Mouse (Mus musculus): Measurements from ENCODE around the gene Kcnj15. TPM values are rescaled to one million over a fixed set of nuclear protein-coding genes. Genes with fewer than 3 reads are reported as not detected.

Gene Kcnj15
- under 1 TPM; 0.71 to 0.73 TPM for total RNA-seq (2021)
- long read RNA-seq, experiment 1: 0 reads
- long read RNA-seq, experiment 2, partial matches to known transcripts: 0 of 1 reads
- long read RNA-seq, experiment 2, other reads (novel, unspliced or antisense): 1 of 1 reads

DNA sequence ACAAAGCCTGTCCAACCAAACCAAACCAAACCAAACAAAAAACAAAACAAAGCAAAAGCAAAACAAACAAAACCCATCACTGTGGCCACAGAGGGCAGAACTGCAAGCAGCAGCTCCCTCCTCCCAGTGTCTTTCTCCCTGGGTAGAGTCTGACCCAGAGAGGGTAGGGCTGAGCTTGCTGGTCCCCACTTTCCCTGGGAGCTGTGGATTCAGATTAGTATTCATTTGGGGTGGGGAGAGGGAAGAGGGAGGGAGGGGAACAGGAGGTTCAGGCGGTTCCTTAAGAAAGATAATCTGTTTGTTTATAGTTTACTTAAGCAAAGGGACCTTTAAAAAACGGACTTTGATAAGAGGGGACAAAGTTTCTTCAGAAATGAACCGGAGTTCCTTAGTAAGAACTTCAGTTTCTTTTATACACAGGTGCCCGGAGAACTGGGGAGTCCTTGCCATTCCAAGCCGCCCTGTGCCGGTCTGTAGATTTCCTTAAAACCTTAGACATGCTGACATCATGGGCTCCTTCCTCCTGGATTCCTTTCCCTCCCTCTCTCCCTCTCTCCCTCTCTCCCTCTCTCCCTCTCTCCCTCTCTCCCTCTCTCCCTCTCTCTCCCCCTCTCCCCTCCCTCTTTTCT is at the start of gene Kcnj15:
Kcnj15 (plus strand) TSS at position 293 of the 629 bp plus-strand sequence.
- no peak for DNase-seq (ENCODE audit: low spot score in 2 of 2)

DNA sequence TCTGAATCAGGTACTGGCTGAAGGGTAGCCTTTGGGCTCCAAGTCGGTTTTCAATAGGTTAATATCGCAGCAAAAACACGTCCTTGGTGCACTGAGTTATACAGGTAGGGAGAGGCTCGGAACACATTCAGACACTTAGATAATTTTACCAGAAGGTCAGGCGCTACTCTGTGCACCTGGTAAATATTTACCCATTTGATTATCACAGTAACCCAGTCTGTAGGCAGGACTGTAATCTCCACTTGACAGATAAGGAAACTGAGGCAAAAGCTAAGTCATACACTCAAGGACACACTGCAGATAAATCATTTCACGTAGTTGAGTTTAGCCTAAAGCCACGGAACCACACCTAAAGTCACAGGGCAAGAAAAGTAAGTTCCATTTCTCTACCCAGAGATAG is 49.1 kb upstream of the Kcnj15 start:
- no peak for DNase-seq (ENCODE audit: low spot score in 2 of 2)

DNA sequence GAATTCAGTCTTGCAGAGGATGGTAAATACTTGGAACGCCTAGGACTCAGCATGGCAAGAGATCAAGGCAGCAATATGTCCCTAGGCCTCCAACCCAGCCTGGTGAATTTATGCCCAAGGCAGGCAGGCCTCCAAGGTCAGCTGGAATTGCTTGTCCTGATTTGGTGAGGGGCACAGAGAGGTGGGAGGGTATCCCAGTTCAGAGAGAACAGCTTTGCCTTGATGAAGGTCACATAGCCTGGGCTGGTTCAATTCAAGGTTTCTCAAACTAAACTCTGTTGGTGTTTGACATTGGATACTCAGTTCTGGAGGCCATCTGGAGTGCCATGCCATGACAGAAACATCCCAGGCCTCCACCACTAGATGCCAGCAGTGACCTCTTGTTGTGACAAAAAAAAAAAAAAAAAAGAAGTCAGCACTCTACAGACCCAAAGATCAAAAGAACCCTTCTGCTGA is 48.3 kb upstream of the Kcnj15 start:
- DNase-seq (ENCODE audit: low spot score in 2 of 2): no peak

DNA sequence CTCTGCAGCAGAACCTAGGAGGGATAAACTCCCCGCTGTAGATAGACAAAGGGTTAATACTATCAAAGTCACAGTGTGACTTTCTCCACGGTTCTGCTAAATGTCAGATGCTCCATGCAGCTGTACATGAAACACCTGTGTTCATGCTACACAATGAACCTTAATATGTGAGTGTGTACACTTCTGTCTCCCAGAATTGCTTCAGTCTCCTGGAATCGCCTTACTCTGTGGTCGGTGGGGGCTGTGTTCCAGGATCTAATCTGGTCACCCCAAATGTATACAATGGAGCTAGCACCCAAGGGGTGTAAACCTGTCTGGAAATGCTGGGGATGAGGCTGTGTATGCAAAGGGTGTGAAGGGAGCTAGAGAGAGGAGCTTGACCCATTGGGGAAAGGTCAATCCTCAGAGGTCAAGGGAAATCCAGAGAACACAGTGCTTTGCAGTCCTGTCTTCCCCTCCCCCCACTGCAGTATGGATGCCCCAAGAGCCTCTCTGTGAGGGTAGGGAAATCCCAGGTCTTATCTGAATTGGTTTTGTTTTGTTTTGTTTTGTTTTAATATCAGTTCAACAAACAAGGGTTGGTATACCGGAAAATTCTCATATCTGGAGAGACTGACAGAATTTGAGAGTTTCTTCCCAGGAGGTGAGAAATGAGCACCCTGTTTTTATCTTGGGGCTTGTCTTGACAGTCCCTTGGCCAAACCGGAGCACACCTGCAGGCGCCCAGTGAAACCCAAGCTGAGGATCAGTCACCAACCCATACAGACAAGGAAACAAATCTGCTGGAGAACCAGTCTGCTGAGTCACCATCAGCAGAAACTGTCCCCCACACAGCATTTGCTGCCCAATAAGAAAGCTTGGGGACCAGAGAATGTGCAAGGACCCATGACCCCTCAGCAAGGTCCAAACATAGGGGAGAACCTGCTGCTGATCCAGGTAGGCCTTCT is 42.8 kb upstream of the Kcnj15 start:
- DNase-seq (ENCODE audit: low spot score in 2 of 2): no peak

DNA sequence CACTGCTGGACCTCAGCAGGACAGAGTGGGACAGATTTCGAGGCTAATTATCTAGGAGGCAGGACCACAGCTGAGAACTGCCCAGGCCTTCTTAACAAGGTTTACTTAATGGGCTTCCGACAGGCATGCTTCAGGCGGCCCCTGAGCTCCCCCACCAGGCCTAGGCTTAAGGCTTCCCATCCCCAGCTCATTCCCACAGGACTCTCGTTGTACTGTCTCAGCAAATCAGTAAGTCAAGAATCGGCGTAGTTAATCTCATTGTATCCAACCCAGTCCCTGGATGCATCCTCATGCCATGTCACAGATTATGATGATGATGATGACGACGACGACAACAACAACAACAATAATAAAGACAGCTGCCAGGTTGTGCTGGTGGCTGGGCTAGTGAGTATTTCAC is 41.6 kb upstream of the Kcnj15 start:
- no peak for DNase-seq (ENCODE audit: low spot score in 2 of 2)

DNA sequence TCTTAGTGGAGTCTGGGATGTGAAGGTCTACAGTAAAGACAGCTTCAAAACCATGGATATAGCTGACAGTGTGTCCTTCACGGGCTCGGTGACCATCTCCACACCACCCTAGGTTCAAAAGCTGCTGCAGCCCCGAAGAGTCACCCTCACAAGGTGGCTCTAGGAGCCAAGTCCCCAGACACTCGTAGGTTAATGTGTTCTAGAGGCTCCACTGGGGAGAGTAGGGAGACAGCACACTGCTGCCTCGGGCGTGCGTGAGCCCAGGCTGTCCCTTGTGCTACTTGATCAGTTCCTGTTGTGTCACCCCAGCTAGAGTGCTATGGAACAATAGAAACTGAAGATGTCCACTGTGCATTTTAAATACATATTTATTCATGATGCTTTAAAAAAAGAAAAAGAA is 41.0 kb upstream of the Kcnj15 start:
- no peak for DNase-seq (ENCODE audit: low spot score in 2 of 2)

DNA sequence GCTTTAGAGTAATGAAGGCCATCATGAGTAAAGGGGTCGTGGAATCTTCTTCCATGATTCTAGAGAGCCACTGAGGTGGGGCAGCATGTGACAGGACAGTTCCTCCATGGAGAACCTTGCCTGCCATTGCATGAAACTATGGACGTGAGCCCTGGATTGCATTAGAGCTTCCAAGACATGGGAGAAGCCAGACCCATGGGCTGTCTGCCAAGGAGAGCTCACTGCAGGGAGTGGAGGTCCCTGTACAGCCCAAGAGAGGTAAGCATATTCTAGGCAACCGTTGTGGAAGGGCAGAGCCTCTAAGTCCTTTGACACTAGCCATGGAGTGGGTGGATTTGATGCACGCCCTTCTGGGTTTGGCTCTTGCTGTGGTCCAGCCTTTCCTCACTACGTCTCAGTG is 40.5 kb upstream of the Kcnj15 start:
- DNase-seq (ENCODE audit: low spot score in 2 of 2): no peak

DNA sequence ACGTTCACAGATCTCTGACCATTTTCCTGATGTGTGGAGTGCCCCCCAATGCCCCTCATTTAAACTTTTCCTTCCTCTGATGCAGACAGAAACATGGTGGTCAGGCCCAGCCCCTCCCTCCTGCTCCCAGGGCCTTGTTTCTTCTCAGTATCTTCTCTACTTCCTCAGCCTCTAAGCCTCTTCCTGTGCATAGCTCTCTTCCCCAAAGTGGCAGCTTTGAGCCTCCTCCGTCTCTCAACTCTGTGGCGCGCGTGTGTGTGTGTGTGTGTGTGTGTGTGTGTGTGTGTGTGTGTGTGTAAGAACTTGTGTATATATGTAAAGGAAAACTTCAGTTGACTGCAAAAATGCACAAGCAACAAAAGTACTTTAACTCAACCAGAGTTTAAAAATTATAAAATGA is 38.6 kb upstream of the Kcnj15 start:
- no peak for DNase-seq (ENCODE audit: low spot score in 2 of 2)

DNA sequence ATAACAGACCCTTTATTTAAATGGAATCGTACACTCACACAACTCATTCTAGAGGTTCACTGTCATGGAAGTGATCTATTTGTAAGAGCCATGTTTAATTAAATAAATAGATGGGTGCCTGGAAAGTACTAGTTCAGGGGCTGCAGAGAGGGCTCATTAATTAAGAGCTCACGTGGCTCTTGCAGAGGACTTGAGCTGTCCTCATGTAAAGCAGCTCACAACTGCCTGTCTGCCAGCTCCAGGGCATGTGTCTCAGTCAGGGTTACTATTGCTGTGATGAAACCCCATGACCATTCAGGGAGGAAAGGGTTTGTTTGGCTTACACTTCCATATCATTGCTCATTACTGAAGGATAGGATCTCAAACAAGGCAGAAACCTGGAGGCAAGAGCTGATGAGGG is 37.9 kb upstream of the Kcnj15 start:
- no peak for DNase-seq (ENCODE audit: low spot score in 2 of 2)

DNA sequence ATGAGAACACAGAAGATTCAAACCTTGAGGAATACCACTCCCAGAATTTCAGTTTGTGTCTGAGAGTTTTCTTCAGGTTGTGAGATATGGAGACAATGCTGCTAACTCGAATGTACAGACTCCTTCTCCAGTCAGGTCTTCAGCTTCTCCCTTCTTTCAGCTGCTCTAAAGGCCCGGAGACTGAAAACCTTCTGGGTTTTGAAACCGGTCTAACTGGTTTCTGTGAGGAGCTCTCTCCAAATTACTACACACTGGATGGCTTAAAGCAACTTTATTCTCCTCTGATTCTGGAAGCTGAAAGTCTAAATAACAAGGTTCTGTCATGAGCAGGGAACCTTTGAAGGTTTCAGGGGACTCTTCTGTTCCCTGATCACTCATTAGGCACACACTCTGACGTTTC is 36.3 kb upstream of the Kcnj15 start:
- DNase-seq (ENCODE audit: low spot score in 2 of 2): no peak

DNA sequence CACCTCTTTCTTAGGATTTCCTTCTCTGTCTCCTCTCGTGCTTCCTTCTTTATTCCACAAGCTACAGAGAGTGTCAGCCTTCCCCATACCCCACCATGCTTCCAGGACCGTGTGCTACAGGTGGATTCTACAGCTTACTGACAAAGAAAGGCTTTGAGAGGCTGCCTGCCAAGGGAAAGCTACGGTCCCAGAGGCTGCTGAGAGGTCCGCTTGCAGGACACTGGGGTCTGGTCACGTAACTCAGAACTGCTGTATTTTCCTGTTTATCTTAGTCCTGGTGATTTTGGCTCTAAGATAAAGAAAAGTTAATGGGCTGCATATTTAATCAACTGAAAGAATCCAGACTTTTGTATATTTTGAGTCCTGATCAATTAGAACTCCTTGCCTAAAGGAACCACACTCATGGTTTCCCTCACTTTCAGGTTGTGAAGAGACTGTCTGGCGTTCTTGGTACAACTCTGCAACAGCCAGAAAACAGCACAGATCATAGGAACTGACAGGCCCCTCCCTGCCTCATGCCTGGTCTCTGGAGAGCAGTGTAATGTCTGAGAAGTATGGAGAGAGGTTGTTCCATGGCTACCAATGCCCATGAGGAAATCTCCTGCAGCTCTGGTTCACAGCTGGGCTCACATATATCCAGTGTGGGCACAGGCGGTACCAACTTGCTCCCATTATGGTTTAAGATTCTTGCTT is 35.2 kb upstream of the Kcnj15 start:
- DNase-seq (ENCODE audit: low spot score in 2 of 2): no peak

DNA sequence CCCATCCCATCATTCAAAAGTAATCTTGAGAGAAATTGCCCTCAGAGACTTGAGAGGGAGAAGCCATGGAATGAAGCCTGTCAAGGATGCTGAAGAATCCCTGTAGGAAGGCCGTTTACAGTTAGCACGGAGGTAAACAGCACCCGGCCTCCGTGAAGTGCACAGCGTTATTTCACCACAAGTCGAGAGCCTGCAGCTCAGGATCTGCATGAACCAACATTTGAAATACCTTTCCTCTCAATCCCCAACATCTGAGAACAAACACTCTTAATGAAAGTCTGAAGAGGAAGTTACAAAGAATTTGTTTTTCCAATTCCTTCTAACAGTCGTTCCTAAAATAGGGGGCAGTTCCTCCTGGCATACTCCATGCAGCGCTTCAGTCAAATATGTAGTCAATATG is 33.9 kb upstream of the Kcnj15 start:
- no peak for DNase-seq (ENCODE audit: low spot score in 2 of 2)

DNA sequence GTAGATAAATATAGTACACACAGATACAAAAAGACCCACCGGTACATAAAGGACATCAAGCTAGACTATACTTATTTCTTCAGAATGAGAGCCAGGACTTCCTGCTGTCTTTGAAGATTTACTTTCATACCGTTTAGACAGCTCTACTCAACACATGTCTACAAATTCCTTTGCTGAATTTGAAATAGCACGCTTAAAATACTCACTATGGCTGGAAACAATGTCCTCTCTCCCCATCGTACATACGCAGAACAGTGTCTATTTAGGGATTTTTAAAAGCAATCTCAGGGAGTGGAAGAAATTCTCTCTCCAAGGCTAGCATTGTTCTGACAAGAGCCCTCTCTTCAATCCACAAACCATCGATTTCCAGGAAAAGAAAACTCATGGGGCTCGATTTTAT is 32.1 kb upstream of the Kcnj15 start:
- no peak for DNase-seq (ENCODE audit: low spot score in 2 of 2)

DNA sequence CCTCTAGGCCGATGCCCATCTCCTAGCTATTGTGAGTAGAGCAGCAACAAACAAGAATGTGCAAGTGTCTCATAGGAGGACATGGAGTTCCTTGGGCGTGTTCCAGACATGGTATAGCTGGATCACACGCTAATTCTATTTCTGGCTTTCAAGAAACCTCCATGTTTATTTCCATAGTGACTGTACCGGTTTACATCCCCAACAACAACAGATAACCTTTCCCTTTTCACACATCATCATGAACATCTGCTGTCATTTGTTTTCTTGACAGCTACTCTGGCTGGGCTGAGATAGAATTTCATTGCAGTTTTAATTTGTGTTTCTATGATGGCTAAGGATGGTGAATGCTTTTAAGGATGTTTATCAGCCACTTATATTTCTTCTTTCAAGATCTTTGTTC is 25.6 kb upstream of the Kcnj15 start:
- DNase-seq (ENCODE audit: low spot score in 2 of 2): no peak

DNA sequence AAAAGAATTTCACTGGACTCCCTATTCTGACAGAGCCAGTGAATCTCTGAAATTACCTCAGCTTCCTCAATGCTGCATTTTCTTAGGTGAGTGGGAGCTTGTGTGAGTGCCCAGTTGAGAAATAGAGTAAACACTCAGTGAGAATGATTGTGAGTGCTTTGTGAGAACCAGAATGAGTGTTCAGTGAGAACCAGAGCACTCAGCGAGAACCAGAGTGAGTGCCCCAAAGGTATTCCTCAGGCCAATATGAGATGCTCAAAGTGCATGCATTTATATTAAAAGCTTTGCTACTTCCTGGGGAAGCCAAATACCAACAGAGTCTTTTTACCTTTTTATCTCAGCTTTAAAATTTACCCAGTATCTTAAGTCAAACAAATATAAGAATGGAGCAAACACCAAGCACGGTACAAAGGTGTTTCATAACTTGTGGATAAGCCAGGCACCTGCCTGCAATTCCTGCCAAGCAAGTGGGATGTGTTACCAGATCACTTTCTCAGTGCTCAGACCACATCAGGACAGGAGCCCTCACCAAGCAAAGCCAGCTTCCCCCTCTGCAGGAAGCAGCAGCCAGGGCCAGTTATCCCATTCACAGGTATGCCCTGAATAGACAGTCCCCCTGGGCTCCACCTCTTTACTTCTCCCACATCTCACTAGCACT is 22.3 kb upstream of the Kcnj15 start:
- no peak for DNase-seq (ENCODE audit: low spot score in 2 of 2)

DNA sequence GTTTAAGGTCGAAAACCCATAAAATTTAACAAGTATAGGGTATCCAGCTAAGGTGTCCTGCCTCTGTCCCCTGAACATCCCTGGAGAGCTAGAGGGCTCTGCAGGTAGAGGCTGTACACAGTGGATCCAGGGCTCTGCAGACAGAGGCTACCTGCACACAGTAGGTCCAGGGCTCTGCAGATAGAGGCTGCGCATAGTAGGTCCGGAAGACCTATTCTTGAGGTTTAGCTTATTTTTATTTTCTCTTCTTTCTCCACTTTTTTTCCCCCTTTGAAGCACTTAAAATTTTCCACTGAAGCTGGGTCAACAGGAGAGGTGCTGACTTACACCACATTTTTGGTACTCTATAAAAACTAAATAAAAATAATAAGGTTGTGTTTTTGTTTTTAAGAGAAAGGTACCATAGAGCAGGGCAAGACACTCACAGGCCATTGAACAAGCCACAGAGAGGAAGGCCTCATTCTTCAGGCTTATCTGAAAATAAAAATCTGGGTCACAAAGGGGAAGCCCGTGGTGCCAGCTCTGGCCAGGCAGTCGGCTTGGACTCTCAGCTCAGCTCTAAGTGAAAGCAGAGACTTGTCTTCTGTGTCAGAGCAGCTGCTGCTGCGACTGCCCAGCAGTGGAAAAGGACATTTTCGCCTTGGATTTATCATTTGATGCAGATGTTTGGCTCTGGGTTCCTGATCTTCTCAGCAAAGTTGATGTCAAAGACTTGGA is 18.0 kb upstream of the Kcnj15 start:
- no peak for DNase-seq (ENCODE audit: low spot score in 2 of 2)

DNA sequence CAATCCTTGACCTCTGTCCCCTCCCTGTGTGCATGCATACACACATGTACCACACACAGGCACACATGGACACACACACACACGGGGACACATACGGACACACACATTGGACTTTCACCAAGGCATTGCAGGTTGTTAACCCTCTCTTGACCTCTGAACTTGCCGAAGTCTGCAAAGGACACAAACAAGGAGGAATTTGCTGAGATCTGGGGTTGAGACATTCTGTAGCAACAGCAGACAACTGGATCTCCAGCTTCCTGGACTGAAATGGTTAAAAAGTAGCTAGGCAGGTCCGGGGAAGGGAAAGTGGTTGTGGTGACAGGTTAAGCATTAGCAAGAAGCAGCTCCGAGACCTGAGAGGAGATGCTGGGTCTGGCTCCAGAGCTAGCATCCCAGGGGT is 16.7 kb upstream of the Kcnj15 start:
- DNase-seq (ENCODE audit: low spot score in 2 of 2): no peak

DNA sequence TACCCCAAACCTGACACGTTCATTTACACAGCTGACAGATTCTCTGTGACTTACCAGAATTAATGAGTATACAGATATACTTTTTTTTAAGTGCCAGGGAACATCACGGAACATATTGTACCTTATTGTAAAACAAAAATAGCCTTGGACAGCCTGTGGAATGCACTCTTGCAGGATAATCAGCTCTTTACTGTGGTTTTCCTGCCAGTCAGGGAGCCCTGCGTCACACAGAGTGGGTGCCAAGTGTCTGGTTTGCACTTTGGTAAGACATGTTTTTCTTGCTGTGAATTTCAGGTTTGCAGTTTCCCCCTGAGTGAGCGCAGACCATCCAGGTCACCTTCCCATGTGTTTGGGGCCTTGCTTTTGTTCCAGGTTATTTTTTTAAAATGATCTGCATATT is 15.8 kb upstream of the Kcnj15 start:
- no peak for DNase-seq (ENCODE audit: low spot score in 2 of 2)

DNA sequence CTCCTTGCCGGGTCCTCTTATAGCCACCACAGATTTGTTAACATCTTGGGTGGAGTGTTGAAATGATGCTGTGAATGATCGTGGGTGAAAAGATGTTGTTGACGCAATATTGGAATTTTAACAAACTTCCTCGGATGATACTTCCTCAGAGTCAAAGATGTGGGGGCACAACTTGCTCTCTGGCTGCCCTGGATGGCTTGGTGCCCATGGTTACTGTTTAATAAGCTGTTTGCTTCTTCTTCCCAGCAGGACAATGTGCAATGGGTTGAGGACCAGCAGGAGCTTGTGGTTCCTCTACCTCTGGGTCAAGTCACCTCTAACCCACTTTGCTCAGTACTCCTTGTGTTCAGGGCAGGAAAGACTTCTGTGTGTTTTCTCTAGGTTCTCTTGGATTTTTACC is 15.2 kb upstream of the Kcnj15 start:
- DNase-seq (ENCODE audit: low spot score in 2 of 2): no peak

DNA sequence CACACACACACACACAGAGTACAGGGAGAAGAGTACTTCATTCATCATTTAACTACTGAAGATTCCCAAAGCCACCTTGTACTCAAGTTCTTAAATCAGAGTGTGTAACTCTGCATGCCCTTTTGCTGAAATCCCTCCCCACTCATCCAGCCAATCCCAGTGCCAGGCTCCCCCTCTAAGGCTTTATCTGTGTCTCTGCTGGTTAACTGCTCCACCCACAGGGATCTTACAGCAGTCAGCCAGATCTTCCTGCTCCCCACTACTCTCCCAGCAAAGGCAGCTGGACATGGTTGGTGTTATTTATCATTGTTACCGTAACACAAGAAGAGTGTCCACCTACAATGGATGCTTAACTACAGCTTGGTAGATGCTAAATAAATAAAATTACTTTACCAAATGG is 14.0 kb upstream of the Kcnj15 start:
- DNase-seq (ENCODE audit: low spot score in 2 of 2): no peak

All from gastrocnemius, postnatal 4 days (tissue).